Mouse (Mus musculus) olfactory bulb, adult 2 months (tissue): Measurements from ENCODE around the gene Gm6377.

Source experiments
- CTCF ChIP-seq: fragments of 200-500 bp; IDR thresholded peaks from 2 replicates; pipeline ENCODE4 v1.5.1; 2012; ENCODE audit warnings: low read depth, mild to moderate bottlenecking, low read length, moderate library complexity; ENCODE audit not compliant: insufficient read depth
- POLR2A ChIP-seq: fragments of 200-500 bp; IDR thresholded peaks from 2 replicates; pipeline ENCODE4 v1.6.1; 2012; ENCODE audit warnings: mild to moderate bottlenecking, low read depth, low read length, moderate library complexity; ENCODE audit not compliant: insufficient read depth

GRCm38 (mm10) chrX:109207843-109208242, 11.3 kb downstream of the Gm6377 start:
- TF ChIP-seq CTCF (no peak), POLR2A (no peak)
